Mouse (Mus musculus) limb, embryonic 15.5 days (tissue): ENCODE results near the gene Chrm5. TPM values are rescaled to one million over a fixed set of nuclear protein-coding genes. Genes with fewer than 3 reads are reported as not detected.
"Not testable (repeated sequence)": the region's sequence is repeated elsewhere in the genome, so short reads cannot be mapped to it uniquely, and the experiment has no call there.

Source experiments
- ATAC-seq: fragments of 200-750 bp; cut with Nextera tagmentation; 2 replicates; pipeline ENCODE4 v1.8.0; 2017; ENCODE audit warnings: low read depth, moderate TSS enrichment; ENCODE audit not compliant: insufficient number of reproducible peaks, low FRiP score, low TSS enrichment
- H3K27ac ChIP-seq: fragments of 300-500 bp; sonication (generic); 2 replicates; pipeline ENCODE4 v1.5.1; 2015; ENCODE audit warnings: moderate library complexity, mild to moderate bottlenecking, inconsistent platforms
- H3K27me3 ChIP-seq: fragments of 300-500 bp; sonication (generic); 2 replicates; pipeline ENCODE4 v1.6.1; 2015; ENCODE audit warnings: inconsistent platforms
- H3K36me3 ChIP-seq: fragments of 300-500 bp; sonication (generic); 2 replicates; pipeline ENCODE4 v1.6.1; 2015; ENCODE audit warnings: inconsistent platforms
- H3K4me1 ChIP-seq: fragments of 300-500 bp; sonication (generic); 2 replicates; pipeline ENCODE4 v1.6.1; 2015; ENCODE audit warnings: inconsistent platforms
- H3K4me2 ChIP-seq: fragments of 300-500 bp; sonication (generic); 2 replicates; pipeline ENCODE4 v1.6.1; 2015; ENCODE audit warnings: mild to moderate bottlenecking, inconsistent platforms
- H3K4me3 ChIP-seq: fragments of 300-500 bp; sonication (generic); 2 replicates; pipeline ENCODE4 v1.5.1; 2015; ENCODE audit warnings: mild to moderate bottlenecking, inconsistent platforms
- H3K9ac ChIP-seq: fragments of 300-500 bp; sonication (generic); 2 replicates; pipeline ENCODE4 v1.6.1; 2015; ENCODE audit warnings: inconsistent platforms
- H3K9me3 ChIP-seq: fragments of 300-500 bp; sonication (generic); 2 replicates; pipeline ENCODE4 v1.6.1; 2016; ENCODE audit warnings: inconsistent platforms
- WGBS: fragments of 180-500 bp; shearing (Covaris S2); methylation state at CpG from one replicate; pipeline ENCODE4 v1.1.7; 2015; 5-methylcytosine and 5-hydroxymethylcytosine counted together
- polyA plus RNA-seq: library from polyadenylated mRNA; unstranded; fragments of >200 nt; fragmentation: Nextera tagmentation; extraction: Ambion mirVana; gene quantifications from 2 replicates; pipeline ENCODE4 v1.2.1, GENCODE M21; 2015

Gene Chrm5
- polyA plus RNA-seq, 1 experiment from 2014 or later: 0.12 TPM

DNA sequence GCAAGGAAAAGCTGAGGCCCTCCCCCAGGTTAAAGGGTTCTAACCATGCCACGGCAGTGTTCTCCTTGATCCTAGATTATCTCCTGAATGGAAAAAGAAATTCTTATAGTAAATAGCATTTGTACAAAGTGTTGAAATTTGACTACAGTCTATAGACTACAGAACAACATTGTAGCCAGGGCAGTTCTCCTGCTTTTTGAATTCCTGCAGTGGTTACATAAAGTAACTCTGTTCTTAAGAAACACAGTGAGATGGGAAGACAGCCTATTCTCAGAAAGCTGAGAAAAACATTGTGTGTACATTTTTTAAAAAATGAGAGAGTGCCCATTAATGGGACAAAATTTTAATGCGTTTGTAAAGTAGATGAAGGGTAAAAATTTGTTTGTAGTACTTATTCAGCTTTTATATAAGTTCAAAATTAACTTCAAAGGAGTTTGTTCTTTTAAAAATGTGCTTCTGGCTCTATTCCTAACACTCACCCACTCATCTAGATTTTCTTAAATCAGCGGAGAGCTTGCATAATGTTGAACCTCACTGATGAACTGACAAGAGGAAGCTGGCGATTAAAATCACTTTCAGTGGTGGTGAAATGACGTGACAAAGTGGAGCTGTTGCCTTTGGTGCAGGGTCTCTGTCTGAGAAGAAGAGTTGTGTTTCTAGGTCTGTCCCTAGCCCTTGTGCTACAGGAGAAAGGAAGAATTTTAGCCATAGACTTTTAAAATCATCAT, 5.4 kb downstream of the Chrm5 start:
- 0 out of 2 replicates have a peak overlapping the region, but pooled peaks have one; percentile 34 for H3K27ac ChIP-seq
- peaks cover 1% of the 10 kb centered on the region; the same call in 1 of the 2 replicates for H3K36me3 ChIP-seq
- H3K4me2 ChIP-seq: no peak overlapping the region
- no peaks in the 10 kb centered on the region for H3K27me3 ChIP-seq
- 60% methylated on average over 5 of the region's 5 CpGs for WGBS
- no peaks in the 10 kb centered on the region for H3K9me3 ChIP-seq
- no peak overlapping the region for H3K9ac ChIP-seq
- H3K4me1 ChIP-seq: no peaks in the 10 kb centered on the region
- ATAC-seq: no peak
- H3K4me3 ChIP-seq: no peak overlapping the region

DNA sequence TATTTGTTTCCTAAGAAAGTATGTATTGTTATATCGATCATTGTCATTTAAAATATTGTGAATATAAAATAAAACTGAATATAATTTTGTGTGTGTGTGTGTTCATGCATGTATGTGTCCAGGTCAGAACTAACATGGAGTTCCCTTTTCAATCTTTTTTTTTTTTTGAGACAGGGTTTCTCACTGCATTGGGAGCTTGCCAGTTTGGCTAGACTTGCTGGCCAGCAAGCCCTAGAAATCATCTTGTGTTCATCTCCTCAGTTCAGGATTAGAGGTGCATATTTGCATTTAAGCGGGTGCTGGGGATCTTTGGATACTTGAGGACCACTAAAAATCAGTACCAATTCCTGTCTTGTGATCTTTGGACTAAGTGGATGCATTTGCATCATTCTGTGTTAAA, 8.5 kb downstream of the Chrm5 start:
- Histone ChIP-seq H3K27ac (no peak overlapping the region), H3K4me1 (no peaks in the 10 kb centered on the region), H3K9me3 (no peaks in the 10 kb centered on the region), H3K9ac (no peak overlapping the region), H3K4me2 (no peak overlapping the region), H3K36me3 (peaks cover 28% of the 10 kb centered on the region), H3K27me3 (no peaks in the 10 kb centered on the region), H3K4me3 (no peak overlapping the region)
- ATAC-seq: no peak
- WGBS: 86% methylated on average over 2 of the region's 2 CpGs

DNA sequence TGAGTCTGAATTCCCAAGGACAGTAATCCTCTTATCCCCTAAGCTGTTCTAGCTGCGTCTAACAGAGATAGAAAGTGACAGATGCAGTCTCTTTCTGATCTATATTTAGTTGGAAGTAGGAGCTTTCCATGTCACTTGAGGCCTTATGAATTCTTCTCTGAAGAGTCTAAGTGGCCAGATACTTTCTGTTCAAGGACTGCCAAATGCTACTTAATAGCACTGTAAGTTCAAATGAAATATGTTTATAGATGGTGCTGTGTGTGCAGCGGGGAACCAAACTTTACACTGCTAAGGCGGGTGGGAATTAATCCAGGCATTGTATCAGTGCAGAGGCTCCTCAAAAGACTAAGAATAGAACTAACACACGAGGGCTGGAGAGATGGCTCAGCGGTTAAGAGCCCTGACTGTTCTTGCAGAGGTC, 9.6 kb downstream of the Chrm5 start:
- H3K4me2 ChIP-seq: no peak overlapping the region
- H3K27me3 ChIP-seq: no peaks in the 10 kb centered on the region
- no peak overlapping the region for H3K4me3 ChIP-seq
- no peak overlapping the region for H3K27ac ChIP-seq
- no peak for ATAC-seq
- no peak overlapping the region for H3K9ac ChIP-seq
- no peaks in the 10 kb centered on the region for H3K4me1 ChIP-seq
- H3K36me3 ChIP-seq: peaks cover 33% of the 10 kb centered on the region
- H3K9me3 ChIP-seq: no peaks in the 10 kb centered on the region
- WGBS: 87% methylated on average over 5 of the region's 5 CpGs

DNA sequence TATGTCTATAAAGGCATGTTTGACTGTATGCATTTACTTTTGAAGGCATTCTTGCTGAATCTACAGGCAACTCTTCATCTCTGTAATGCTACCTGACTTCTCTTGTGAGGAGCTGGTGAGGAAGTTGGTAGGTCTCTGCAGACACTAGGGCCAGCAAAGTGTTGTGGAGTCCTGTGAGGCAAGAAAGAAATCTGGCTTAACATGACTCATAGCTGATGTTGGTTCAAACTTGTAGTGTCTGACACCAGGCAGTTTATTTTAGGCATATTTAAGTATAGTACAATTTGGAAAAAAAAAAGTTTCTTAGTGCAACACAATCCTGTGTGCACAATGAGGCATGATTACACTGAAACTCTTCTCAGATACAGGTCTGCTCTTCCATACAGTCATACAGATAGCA, 11.0 kb downstream of the Chrm5 start:
- no peak overlapping the region for H3K9ac ChIP-seq
- no peak for ATAC-seq
- no peak overlapping the region for H3K27ac ChIP-seq
- no peaks in the 10 kb centered on the region for H3K9me3 ChIP-seq
- H3K4me2 ChIP-seq: no peak overlapping the region
- no peaks in the 10 kb centered on the region for H3K4me1 ChIP-seq
- no peaks in the 10 kb centered on the region for H3K27me3 ChIP-seq
- H3K36me3 ChIP-seq: peaks cover 39% of the 10 kb centered on the region
- H3K4me3 ChIP-seq: no peak overlapping the region

DNA sequence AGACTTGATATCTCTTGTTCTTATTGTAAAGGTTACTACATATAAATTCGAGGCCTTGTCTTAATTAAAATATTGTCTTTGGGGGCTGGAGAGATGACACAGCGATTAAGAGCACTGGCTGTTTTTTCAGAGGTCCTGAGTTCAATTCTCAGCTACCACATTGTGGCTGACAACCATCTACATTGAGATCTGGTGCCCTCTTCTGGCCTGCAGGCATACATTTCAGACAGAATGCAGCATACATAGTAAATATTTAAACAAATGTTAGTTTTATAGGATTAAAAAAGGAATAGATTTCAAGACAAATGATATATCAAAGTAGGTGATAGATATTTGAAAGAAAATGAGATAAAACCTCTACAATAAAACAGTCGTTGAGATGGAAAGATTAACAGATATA, 20.0 kb downstream of the Chrm5 start:
- WGBS: 88% methylated on average over 3 of the region's 3 CpGs
- Histone ChIP-seq H3K27ac (no peak overlapping the region), H3K4me3 (no peak overlapping the region), H3K9ac (no peak overlapping the region), H3K9me3 (no peaks in the 10 kb centered on the region), H3K4me1 (no peaks in the 10 kb centered on the region; the same call in 1 of the 2 replicates), H3K36me3 (peaks cover 29% of the 10 kb centered on the region), H3K27me3 (no peaks in the 10 kb centered on the region), H3K4me2 (no peak overlapping the region)
- no peak for ATAC-seq

DNA sequence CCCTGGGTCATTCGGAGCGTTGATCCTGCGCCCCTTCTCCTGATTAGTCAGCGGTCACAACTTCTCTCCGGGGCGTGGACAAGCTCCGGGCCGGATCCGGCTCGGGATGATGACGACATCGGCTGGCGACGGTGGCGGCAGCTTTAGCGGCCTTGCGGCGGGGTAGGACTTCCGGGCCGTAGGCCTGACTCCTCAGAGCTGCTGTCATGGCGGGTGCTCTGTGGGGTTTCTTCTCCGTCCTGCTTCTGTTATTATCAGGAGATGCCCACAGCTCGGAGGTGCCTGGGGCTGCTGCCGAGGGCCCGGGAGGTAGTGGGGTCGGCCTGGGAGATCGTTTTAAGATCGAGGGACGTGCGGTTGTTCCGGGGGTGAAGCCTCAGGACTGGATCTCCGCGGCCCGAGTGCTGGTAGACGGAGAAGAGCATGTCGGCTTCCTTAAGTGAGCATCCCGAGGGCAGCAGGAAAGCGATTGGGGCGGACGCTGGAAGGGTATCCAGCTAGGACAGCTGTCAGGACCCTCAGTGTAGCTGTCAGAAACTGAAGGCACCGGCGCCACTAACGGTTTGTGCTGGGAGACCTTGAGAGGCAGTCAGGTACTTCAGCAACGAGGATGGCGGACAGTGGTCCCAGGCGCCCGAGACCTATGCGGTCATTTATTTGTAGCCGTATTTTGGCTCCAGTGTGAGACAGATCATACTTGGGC, 25.6 kb downstream of the Chrm5 start, which contains the start of gene Emc7:
Gene Emc7 (plus strand): TSS at position 136 of the 703 bp plus-strand sequence.
- peaks cover 3% of the 10 kb centered on the region; the same call in 1 of the 2 replicates for H3K4me1 ChIP-seq

DNA sequence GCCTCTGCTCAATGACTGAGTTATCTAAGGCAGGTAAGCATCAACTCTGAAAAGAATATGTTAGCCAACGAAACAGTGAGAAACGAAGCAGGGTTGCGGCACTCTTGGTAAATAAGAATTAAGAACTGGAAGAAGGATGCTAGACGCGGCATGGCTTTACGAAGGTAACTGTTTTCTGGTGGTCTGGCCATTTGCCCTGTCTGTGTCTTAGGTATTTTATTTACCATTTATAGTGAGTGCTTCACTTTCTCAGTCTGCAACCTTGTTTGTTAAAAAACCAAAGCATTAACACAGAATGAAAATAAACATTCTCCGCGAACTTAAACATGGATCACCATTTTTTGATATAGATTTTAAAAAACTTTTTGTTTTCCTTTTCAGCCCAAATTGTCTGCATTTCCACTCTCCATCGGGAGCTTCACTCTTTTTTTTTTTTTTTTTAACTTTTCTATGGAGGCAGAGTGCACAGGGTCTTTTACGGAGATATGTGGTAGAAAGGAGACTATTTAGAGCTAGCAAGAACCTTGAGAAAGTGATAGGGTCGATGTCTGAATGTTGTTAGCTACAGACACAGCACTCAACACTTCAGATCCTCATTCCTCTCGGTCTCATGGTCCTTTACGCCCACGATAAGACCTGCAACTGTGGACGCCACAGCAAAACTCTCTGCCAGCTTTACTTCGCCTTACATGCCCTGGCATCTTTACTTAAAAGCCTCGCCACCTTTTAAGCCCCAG, 26.3 kb downstream of the Chrm5 start:
- Histone ChIP-seq H3K36me3 (0 out of 2 replicates have a peak, but pooled peaks cover 2% of the 10 kb centered on the region), H3K4me1 (peaks cover 3% of the 10 kb centered on the region; the same call in 1 of the 2 replicates)
- peak; percentile 21; the same call in 1 of the 2 replicates for ATAC-seq

More for the DNA sequence above, 25.6 kb downstream of the Chrm5 start, which contains the start of gene Emc7:
- peak within 1 kb of the TSS; percentile 73 for H3K4me3 ChIP-seq
- H3K27me3 ChIP-seq: no peaks in the 10 kb centered on the region
- H3K4me2 ChIP-seq: peak within 1 kb of the TSS; percentile 56
- H3K36me3 ChIP-seq: peaks cover 5% of the 10 kb centered on the region; the same call in 1 of the 2 replicates
- WGBS: under 1% methylated on average over 49 of the region's 49 CpGs
- peak within 1 kb of the TSS; percentile 84 for H3K27ac ChIP-seq
- H3K9me3 ChIP-seq: no peaks in the 10 kb centered on the region
- H3K9ac ChIP-seq: peak within 1 kb of the TSS; percentile 93
- peak; percentile 93 for ATAC-seq

DNA sequence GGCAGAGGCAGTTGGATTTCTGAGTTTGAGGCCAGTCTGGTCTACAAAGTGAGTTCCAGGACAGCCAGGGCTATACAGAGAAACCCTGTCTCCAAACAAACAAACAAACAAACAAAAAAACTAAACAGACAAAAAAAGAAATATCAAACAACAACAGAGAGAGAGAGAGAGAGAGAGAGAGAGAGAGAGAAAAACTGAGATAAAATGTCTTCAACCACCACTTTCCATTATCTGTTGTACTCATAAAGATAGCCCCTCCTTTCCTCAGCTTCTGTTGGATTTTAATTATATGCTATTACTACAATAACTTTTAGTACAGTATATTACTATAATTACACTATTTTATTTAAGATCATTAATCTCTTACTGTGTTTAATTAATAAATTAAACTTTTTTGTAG, 28.1 kb downstream of the Chrm5 start:
- not testable (repeated sequence) for H3K27ac ChIP-seq, H3K36me3 ChIP-seq, H3K4me3 ChIP-seq

More for the DNA sequence above, 26.3 kb downstream of the Chrm5 start:
- Histone ChIP-seq H3K4me3 (peak overlapping the region; percentile 73), H3K9ac (peak overlapping the region; percentile 93), H3K27ac (peak overlapping the region; percentile 84), H3K4me2 (peak overlapping the region; percentile 56), H3K27me3 (no peaks in the 10 kb centered on the region), H3K9me3 (no peaks in the 10 kb centered on the region)
- WGBS: 29% methylated on average over 17 of the region's 17 CpGs

DNA sequence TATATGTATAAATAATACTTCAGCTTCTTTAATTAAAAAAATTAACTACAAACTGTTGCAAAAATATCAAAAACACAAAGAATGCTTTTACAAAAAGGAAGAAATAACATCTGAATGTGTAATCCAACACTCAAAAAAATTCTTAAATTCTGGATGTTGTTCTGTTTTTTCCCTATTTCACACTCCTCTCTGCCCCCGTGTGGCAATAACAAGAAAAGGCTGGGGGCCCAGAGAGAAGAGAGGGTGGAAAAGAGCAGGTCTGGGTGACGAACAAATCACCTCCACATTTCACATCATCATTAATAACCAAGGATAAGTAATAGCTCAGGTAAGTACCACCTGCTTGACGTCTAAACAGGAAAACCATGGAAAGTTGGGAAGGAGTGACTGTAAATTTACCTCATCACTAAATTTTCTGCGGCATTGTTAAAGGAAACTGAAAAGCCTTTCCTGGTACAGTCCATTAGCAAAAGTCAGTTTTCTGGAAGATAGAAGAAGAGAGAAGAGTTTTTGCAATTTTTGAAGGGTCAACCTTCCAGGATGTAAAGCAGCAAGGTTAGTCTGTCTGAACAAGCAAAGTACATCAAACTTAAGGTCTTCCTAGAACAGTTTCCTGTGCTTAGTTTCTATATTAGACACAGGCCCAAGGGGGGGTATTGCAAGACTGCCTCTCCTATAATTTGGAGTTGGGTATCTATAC, 30.8 kb downstream of the Chrm5 start:
- Histone ChIP-seq H3K27me3 (no peaks in the 10 kb centered on the region), H3K4me3 (no peak overlapping the region), H3K9me3 (no peaks in the 10 kb centered on the region), H3K4me2 (no peak overlapping the region), H3K4me1 (peaks cover 3% of the 10 kb centered on the region; the same call in 1 of the 2 replicates), H3K27ac (no peak overlapping the region), H3K9ac (no peak overlapping the region), H3K36me3 (no peaks in the 10 kb centered on the region)
- no peak for ATAC-seq
- WGBS: 32% methylated on average over 4 of the region's 4 CpGs

More for the DNA sequence above, 28.1 kb downstream of the Chrm5 start:
- not testable (repeated sequence) for H3K27me3 ChIP-seq, H3K9ac ChIP-seq, H3K4me2 ChIP-seq, ATAC-seq, H3K4me1 ChIP-seq, H3K9me3 ChIP-seq

DNA sequence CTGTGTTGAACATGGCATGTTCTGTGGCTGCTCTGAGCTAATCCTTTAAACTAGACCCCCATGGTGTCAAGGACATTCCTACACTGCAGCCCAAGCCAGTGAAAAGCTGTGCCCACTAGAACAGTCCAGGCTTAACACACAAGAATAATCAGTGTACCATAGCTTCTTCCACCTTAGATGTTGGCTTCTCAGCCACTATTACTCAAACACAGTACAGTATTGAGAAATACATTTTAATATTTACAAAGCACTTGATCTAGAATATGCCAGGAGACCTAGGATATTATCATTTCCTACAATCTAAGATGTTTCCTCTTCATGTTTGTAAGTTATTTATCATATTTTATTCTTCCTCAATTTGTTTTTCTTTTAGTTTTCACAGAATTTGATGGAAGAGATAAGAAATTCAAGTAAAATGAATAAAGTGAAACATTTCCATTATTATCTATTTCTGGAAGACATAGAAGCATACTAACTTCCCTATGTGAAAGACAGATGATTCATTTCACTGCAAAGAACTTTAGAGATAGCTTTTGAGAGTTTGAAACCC, 32.0 kb downstream of the Chrm5 start:
- ATAC-seq: no peak
- no peaks in the 10 kb centered on the region for H3K36me3 ChIP-seq
- no peaks in the 10 kb centered on the region for H3K4me1 ChIP-seq
- H3K4me3 ChIP-seq: no peak overlapping the region
- no peak overlapping the region for H3K4me2 ChIP-seq
- no peak overlapping the region for H3K27ac ChIP-seq
- H3K9me3 ChIP-seq: no peaks in the 10 kb centered on the region
- H3K27me3 ChIP-seq: no peaks in the 10 kb centered on the region
- no peak overlapping the region for H3K9ac ChIP-seq

DNA sequence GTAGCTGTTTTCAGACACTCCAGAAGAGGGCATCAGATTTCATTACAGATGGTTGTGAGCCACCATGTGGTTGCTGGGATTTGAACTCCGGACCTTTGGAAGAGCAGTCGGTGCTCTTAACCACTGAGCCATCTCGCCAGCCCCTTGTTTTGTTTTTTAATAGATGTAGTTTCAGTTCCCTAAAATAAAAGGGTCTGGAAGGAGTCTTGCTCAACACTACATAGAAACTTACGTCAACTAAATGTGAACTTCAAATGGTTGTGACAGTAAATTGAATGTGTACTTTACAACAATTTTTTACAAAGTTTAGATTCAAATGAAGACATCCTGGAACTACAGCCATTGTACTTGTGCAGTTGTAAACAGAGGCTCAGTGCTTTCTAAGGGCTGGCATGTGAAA, 32.5 kb downstream of the Chrm5 start:
- not testable (repeated sequence) for H3K4me3 ChIP-seq, H3K27me3 ChIP-seq, H3K4me1 ChIP-seq, H3K36me3 ChIP-seq, H3K4me2 ChIP-seq, H3K9ac ChIP-seq, ATAC-seq, H3K27ac ChIP-seq, H3K9me3 ChIP-seq
- WGBS: 72% methylated on average over 4 of the region's 4 CpGs
